Mouse (Mus musculus) forebrain, embryonic 13.5 days (tissue): ENCODE results near the gene Thbs3. TPM values are rescaled to one million over a fixed set of nuclear protein-coding genes. Genes with fewer than 3 reads are reported as not detected.

ENCODE experiments used
- ATAC-seq: fragments of 200-750 bp; cut with Nextera tagmentation; 2 replicates; pipeline ENCODE4 v1.8.0; 2017
- H3K27ac ChIP-seq: fragments of 300-500 bp; sonication (generic); 2 replicates; pipeline ENCODE4 v1.5.1; 2015; ENCODE audit warnings: inconsistent platforms, mild to moderate bottlenecking, moderate library complexity
- H3K27me3 ChIP-seq: fragments of 300-500 bp; sonication (generic); 2 replicates; pipeline ENCODE4 v1.6.1; 2015; ENCODE audit warnings: mild to moderate bottlenecking, inconsistent platforms
- H3K36me3 ChIP-seq: fragments of 300-500 bp; sonication (generic); 2 replicates; pipeline ENCODE4 v1.6.1; 2015; ENCODE audit warnings: mild to moderate bottlenecking, inconsistent platforms; ENCODE audit not compliant: poor library complexity, severe bottlenecking
- H3K4me1 ChIP-seq: fragments of 300-500 bp; sonication (generic); 2 replicates; pipeline ENCODE4 v1.6.1; 2015; ENCODE audit warnings: inconsistent platforms
- H3K4me2 ChIP-seq: fragments of 300-500 bp; sonication (generic); 2 replicates; pipeline ENCODE4 v1.6.1; 2015; ENCODE audit warnings: inconsistent platforms, mild to moderate bottlenecking, moderate library complexity
- H3K4me3 ChIP-seq: fragments of 300-500 bp; sonication (generic); 2 replicates; pipeline ENCODE4 v1.5.1; 2015; ENCODE audit warnings: mild to moderate bottlenecking, inconsistent platforms
- H3K9ac ChIP-seq: fragments of 300-500 bp; sonication (generic); 2 replicates; pipeline ENCODE4 v1.6.1; 2015; ENCODE audit warnings: mild to moderate bottlenecking, inconsistent platforms
- H3K9me3 ChIP-seq: fragments of 300-500 bp; sonication (generic); replicated peaks from 2 replicates; pipeline ENCODE4 v1.6.1; 2016; ENCODE audit warnings: inconsistent platforms
- WGBS: fragments of 180-500 bp; shearing (Covaris S2); methylation state at CpG from one replicate; pipeline ENCODE4 v1.1.7; 2015; 5-methylcytosine and 5-hydroxymethylcytosine counted together
- microRNA counts: library from miRNA; unstranded; fragments of <30 nt; microRNA quantifications from one replicate; lab custom pipeline; 2016
- microRNA-seq: library from miRNA; unstranded; fragments of <30 nt; microRNA quantifications from one replicate; pipeline ENCODE4, GENCODE M21; 2016
- polyA plus RNA-seq: library from polyadenylated mRNA; unstranded; fragments of >200 nt; fragmentation: Nextera tagmentation; extraction: Ambion mirVana; gene quantifications from 2 replicates; pipeline ENCODE4 v1.2.1, GENCODE M21; 2015

Gene Thbs3
- polyA plus RNA-seq, 1 experiment from 2014 or later = 79.2 TPM

DNA sequence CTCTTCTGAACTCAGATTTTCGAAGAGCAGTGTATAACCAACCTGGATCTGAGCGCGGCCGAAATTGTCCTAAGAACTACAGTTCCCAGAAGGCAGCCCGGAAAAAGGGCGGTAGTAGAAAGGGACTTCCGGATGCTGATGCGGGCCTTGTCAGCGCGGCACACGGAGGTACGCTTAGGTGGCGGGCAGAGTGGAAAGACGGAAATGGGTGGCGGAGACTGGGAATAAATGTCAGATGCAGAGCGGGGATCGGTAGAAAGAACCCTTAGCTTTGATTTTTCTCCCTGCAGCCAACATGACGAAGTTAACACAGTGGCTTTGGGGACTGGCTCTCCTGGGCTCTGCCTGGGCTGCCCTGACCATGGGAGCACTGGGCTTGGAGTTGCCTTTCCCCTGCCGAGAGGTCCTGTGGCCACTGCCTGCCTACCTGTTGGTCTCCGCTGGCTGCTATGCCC lies 51.5 kb downstream of the Thbs3 start:
- no peaks in the 10 kb centered on the region for H3K9me3 ChIP-seq
- H3K27me3 ChIP-seq = no peaks in the 10 kb centered on the region
- peak overlapping the region; percentile 92 for H3K9ac ChIP-seq
- WGBS = under 1% methylated on average over 20 of the region's 20 CpGs
- peak overlapping the region; percentile 95 for H3K4me2 ChIP-seq
- peak; percentile 91 for ATAC-seq
- H3K27ac ChIP-seq = peak overlapping the region; percentile 67; the same call in 1 of the 2 replicates
- H3K36me3 ChIP-seq = no peaks in the 10 kb centered on the region; the same call in 1 of the 2 replicates
- peak overlapping the region; percentile 76 for H3K4me3 ChIP-seq
- H3K4me1 ChIP-seq = peaks cover 45% of the 10 kb centered on the region

DNA sequence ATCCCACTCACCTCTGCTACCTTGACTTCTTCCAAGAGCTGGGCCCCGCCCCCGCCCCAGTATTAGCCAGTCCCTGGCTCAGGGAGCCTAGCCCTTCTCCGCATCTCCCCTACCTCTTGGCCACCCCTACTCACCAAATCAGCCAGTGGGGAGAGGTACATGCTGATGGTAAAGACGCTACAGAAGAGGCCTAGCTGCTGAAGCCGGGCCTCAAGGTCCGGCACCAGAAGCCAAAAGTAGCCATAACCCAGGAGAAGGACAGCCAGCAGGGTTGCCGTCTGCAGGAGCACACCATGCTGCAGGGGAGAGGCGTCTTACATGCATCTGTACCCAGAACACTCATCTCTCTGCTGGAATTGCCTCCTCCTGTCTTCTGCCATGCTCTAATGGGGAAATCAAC lies 53.9 kb downstream of the Thbs3 start:
- Histone ChIP-seq H3K36me3 (no peaks in the 10 kb centered on the region; the same call in 1 of the 2 replicates), H3K9me3 (no peaks in the 10 kb centered on the region), H3K9ac (no peak overlapping the region), H3K4me2 (peak overlapping the region; percentile 86; the same call in 1 of the 2 replicates), H3K27ac (no peak overlapping the region), H3K27me3 (no peaks in the 10 kb centered on the region), H3K4me3 (no peak overlapping the region), H3K4me1 (peaks cover 50% of the 10 kb centered on the region)
- 52% methylated on average over 8 of the region's 8 CpGs for WGBS
- no peak for ATAC-seq

DNA sequence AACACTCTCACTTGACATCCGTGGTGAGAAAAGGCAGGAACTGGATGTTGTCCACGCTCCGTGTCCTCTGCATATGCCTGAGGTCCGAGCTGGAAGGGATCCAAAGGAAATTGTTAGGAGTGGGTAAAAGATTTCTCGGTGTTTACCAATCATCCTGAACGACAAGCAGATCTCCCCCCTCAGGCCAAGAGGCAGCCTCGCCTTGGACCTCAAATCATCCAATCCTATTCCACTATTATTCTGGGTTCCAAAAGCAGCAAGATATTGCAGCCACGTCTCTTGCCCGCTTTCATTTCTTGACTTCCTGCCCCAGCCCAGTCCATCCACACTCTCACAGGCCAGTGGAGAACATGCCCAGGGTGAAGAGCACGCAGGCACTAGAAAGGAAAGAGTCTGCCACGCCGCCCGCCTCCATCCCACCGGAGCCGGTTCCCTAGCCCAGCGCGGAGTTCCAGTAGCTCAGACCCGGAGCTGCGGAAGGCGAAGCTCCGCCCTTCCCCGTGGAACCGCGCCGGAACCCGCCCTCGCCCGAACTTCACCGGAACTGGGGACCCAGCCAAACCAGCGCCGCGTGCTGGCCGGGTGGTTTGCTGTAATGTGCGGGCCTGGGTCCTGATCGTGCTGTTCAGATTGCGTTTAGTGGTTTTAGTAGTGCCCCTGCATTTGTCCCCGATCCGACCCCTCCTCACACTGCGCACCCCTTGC lies 55.2 kb downstream of the Thbs3 start, which contains the start of gene Slc50a1:
Slc50a1 (minus strand) TSS at position 520 of the 705 bp plus-strand sequence.
- Histone ChIP-seq H3K9ac (peak within 1 kb of the TSS; percentile 82), H3K27me3 (no peaks in the 10 kb centered on the region)
- WGBS = 4% methylated on average over 39 of the region's 39 CpGs

DNA sequence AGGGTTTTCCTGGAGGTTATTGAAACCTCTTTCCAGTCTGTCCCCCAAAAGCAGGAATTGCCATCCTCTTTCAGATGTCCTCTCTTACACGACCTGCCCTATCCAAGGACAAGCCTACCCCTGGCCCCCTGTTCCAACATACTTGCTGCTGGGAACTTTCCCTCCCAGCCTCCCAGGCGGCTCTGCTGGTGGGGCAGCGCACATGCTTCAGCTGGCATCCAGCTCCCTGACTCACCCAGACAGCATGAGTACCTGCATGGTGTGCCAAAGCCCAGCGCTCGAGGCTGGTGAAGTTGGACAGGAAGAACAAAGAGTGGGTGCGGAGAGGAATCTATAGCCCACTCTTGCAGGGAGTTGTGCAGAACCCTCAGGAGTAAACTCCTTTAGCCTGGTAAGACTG lies 55.9 kb downstream of the Thbs3 start:
- Histone ChIP-seq H3K36me3 (no peaks in the 10 kb centered on the region; the same call in 1 of the 2 replicates), H3K4me3 (peak overlapping the region; percentile 56; the same call in 1 of the 2 replicates), H3K27me3 (no peaks in the 10 kb centered on the region), H3K9ac (peak overlapping the region; percentile 82), H3K9me3 (no peaks in the 10 kb centered on the region), H3K27ac (peak overlapping the region; percentile 16; the same call in 1 of the 2 replicates), H3K4me2 (peak overlapping the region; percentile 86), H3K4me1 (peaks cover 49% of the 10 kb centered on the region)
- peak; percentile 19; the same call in 1 of the 2 replicates for ATAC-seq
- WGBS = 56% methylated on average over 6 of the region's 6 CpGs

More for the DNA sequence above, 55.2 kb downstream of the Thbs3 start, which contains the start of gene Slc50a1:
- Histone ChIP-seq H3K4me2 (peak within 1 kb of the TSS; percentile 86), H3K27ac (peak within 1 kb of the TSS; percentile 54), H3K36me3 (no peaks in the 10 kb centered on the region; the same call in 1 of the 2 replicates), H3K4me1 (peaks cover 50% of the 10 kb centered on the region), H3K9me3 (no peaks in the 10 kb centered on the region), H3K4me3 (peak within 1 kb of the TSS; percentile 56)
- ATAC-seq = peak; percentile 68

DNA sequence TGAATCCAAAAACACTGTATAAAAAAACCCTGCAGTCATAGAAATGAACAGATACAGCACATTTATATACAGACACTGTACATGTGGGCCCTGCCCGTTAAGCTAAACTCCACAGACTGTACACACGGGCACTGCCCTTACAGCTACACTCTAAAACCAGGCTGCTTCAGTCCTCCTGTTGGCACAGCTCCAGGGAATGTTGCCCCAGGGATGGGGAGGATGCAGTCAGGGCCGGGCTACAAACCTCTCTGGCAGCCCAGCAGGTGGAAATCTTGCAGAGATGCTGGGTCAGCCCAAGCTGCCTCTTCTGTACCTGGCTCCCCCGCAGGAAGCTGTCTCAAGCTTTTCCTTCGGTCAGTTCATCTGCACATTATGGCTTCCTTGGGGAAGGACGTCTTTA lies 56.8 kb downstream of the Thbs3 start:
- no peak overlapping the region for H3K4me3 ChIP-seq
- peaks cover 44% of the 10 kb centered on the region for H3K4me1 ChIP-seq
- no peak overlapping the region for H3K4me2 ChIP-seq
- no peak for ATAC-seq
- WGBS = 51% methylated on average over 6 of the region's 6 CpGs
- no peaks in the 10 kb centered on the region for H3K9me3 ChIP-seq
- H3K27ac ChIP-seq = no peak overlapping the region
- no peak overlapping the region for H3K9ac ChIP-seq
- no peaks in the 10 kb centered on the region; the same call in 1 of the 2 replicates for H3K36me3 ChIP-seq
- H3K27me3 ChIP-seq = 0 out of 2 replicates have a peak, but pooled peaks cover 4% of the 10 kb centered on the region

DNA sequence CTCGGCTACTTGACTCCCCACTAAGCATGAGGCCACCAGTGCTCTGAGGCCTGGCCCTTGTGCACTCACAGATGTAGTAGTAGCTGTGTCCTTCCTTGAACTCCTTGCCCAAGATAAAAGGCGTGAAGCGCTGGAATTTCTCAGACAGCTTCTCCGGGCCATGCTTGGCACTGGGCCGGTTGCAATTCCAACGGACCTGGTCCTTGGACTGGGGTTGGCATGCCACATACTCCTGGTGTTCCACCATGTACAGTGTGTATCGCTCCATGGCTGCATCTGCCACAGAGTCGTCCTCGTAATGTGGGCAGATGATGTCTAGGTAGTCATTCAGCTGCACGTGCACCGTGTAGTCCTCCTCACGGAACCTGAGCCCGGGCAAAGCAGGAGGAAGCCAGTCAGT lies 61.1 kb downstream of the Thbs3 start:
- H3K9ac ChIP-seq = no peak overlapping the region
- no peak overlapping the region for H3K27ac ChIP-seq
- H3K4me3 ChIP-seq = no peak overlapping the region
- peaks cover 37% of the 10 kb centered on the region for H3K4me1 ChIP-seq
- H3K9me3 ChIP-seq = no peaks in the 10 kb centered on the region
- no peaks in the 10 kb centered on the region for H3K36me3 ChIP-seq
- H3K4me2 ChIP-seq = no peak overlapping the region
- H3K27me3 ChIP-seq = peaks cover 37% of the 10 kb centered on the region
- ATAC-seq = no peak
- 92% methylated on average over 13 of the region's 13 CpGs for WGBS

MicroRNAs encoded within 50 kb of the gene (microRNA counts, 519-probe panel; counts per million panel counts)
- 4,275 counts per million, percentile 82 among the panel's probes with 10 or more counts for microRNA mmu-miR-92b (lab: Ali Mortazavi, UCI)

Small RNA genes within 50 kb of the gene (microRNA-seq; reads per million reads assigned to microRNA genes)
- gene Mir92b = 13,595 reads per million, percentile 96 among the genes with 10 or more reads in this experiment

Other genes with a start within 250 kb of the Thbs3 start
- gene Rusc1, start 121.9 kb upstream of the Thbs3 start, polyA plus RNA-seq = 38.4 and 40.5 TPM in 2 replicates
- gene Gm43738, start 114.1 kb upstream of the Thbs3 start, polyA plus RNA-seq = not detected in 2 replicates
- gene Fdps, start 113.2 kb upstream of the Thbs3 start, polyA plus RNA-seq = 315 and 326 TPM in 2 replicates
- gene Pklr, start 79.0 kb upstream of the Thbs3 start, polyA plus RNA-seq = 0.09 and 0.26 TPM in 2 replicates
- 19.0 and 19.6 TPM in 2 replicates for gene Hcn3, start 55.0 kb upstream of the Thbs3 start, polyA plus RNA-seq
- gene Clk2, start 50.4 kb upstream of the Thbs3 start, polyA plus RNA-seq = 25.0 and 26.2 TPM in 2 replicates
- 102 and 109 TPM in 2 replicates for gene Scamp3, start 37.7 kb upstream of the Thbs3 start, polyA plus RNA-seq
- gene Fam189b, start 32.0 kb upstream of the Thbs3 start, polyA plus RNA-seq = 15.1 and 23.0 TPM in 2 replicates
- gene Gba, start 12.3 kb upstream of the Thbs3 start, polyA plus RNA-seq = 34.6 and 36.3 TPM in 2 replicates
- 196 and 201 TPM in 2 replicates for gene Mtx1, start 11.9 kb downstream of the Thbs3 start, polyA plus RNA-seq
- 2.8 and 3.1 TPM in 2 replicates for gene Muc1, start 13.9 kb downstream of the Thbs3 start, polyA plus RNA-seq
- 221 and 237 TPM in 2 replicates for gene Krtcap2, start 30.8 kb downstream of the Thbs3 start, polyA plus RNA-seq
- 36.6 and 43.2 TPM in 2 replicates for gene Trim46, start 31.1 kb downstream of the Thbs3 start, polyA plus RNA-seq
- gene Dpm3, start 44.2 kb downstream of the Thbs3 start, polyA plus RNA-seq = 100 and 106 TPM in 2 replicates
- 25.8 and 32.7 TPM in 2 replicates for gene Slc50a1, start 55.4 kb downstream of the Thbs3 start, polyA plus RNA-seq
- 9.5 and 10.9 TPM in 2 replicates for gene Efna1, start 66.0 kb downstream of the Thbs3 start, polyA plus RNA-seq
- gene Efna3, start 107.8 kb downstream of the Thbs3 start, polyA plus RNA-seq = 18.7 and 23.4 TPM in 2 replicates
- gene Efna4, start 122.8 kb downstream of the Thbs3 start, polyA plus RNA-seq = 16.0 and 16.3 TPM in 2 replicates
- gene Adam15, start 134.8 kb downstream of the Thbs3 start, polyA plus RNA-seq = 24.1 and 27.5 TPM in 2 replicates
- 0.06 and 0.13 TPM in 2 replicates for gene Dcst2, start 146.8 kb downstream of the Thbs3 start, polyA plus RNA-seq
- 0.37 and 0.57 TPM in 2 replicates for gene Dcst1, start 150.1 kb downstream of the Thbs3 start, polyA plus RNA-seq
- 0.41 and 0.67 TPM in 2 replicates for gene Zbtb7b, start 179.6 kb downstream of the Thbs3 start, polyA plus RNA-seq
- 0.52 and 0.55 TPM in 2 replicates for gene Lenep, start 187.6 kb downstream of the Thbs3 start, polyA plus RNA-seq
- 36.3 and 39.4 TPM in 2 replicates for gene Flad1, start 196.7 kb downstream of the Thbs3 start, polyA plus RNA-seq
- gene Cks1b, start 203.2 kb downstream of the Thbs3 start, polyA plus RNA-seq = 352 TPM in 2 replicates
- gene Shc1, start 203.3 kb downstream of the Thbs3 start, polyA plus RNA-seq = 15.9 and 16.7 TPM in 2 replicates
- gene Pygo2, start 215.0 kb downstream of the Thbs3 start, polyA plus RNA-seq = 30.4 and 32.4 TPM in 2 replicates
- 10.2 TPM in 2 replicates for gene Pbxip1, start 221.5 kb downstream of the Thbs3 start, polyA plus RNA-seq
- gene Pmvk, start 239.4 kb downstream of the Thbs3 start, polyA plus RNA-seq = 73.3 and 75.0 TPM in 2 replicates